Mouse (Mus musculus): ENCODE results near the gene Pnpla2. TPM values are rescaled to one million over a fixed set of nuclear protein-coding genes. Genes with fewer than 3 reads are reported as not detected.

Pnpla2 gene
- total RNA-seq, 2 experiments from 2014 or later = 306 to 361 TPM

GRCm38 (mm10) chr7:141477578-141478269 is 22.7 kb downstream of the Pnpla2 start:
- DNase-seq = no peak
- intact Hi-C loops (cut with DNase I) = no loop called here

GRCm38 (mm10) chr7:141478270-141478748 is 23.3 kb downstream of the Pnpla2 start:
- intact Hi-C loops (cut with DNase I) = no loop called here
- DNase-seq = peak in 1 of 2 experiments; percentile 36

- intact Hi-C loops (cut with DNase I) = loop anchor here (1.0 to 5.0 kb wide), 3 partner anchors 44 to 446 kb away; no protein-coding TSS in a partner anchor
- DNase-seq = peak in 1 of 2 experiments; percentile 52
These were observed 26.0 kb downstream of the Pnpla2 start for GRCm38 (mm10) chr7:141480842-141481497.

DNA sequence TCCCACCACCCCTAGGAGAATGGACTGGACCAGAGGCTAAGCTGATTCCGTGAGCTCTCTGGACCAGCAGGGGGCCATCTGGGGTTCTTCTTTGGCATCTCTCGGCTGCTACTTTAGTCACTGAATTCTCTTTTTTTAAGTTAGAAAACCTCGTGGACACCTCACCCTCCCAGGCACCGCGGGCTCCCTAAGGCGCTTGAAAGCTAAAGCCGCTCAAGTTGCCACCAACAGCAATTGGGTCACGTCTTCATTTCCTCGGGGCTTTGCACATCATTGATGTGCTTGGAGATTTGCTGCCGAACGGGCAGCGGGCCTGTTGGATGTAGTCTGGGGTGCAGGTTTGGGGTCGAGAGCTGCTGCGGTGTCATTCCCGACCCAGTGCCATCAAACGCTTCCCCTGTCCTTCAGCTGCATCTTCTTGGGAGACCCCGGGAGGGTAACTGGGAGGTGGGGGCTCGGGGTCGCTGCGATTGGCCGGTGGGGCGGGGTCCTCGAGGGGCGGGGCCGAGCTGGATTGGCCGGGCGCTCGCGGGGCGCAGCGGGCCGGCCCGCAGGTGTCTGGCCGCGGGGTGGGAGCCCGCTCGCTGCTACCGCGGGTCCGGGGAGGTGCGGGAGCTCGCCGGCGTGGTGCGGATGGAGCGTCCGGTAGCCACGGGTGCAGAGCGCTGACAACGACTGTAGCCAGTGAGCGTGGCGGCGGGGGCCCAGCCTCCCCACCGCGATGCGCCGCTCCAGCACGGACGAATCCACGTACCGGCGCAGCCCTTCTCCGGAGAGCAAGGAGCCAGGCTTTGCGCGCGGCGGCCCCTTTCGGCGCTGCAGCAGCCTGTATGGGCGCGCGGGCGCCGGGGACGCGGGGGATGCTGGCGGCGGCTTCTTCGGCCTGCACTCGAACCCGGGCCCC is 26.8 kb downstream of the Pnpla2 start:
- intact Hi-C loops (cut with DNase I) = loop anchor here (2.0 to 5.0 kb wide), 2 partner anchors 183 to 446 kb away; no protein-coding TSS in a partner anchor
- peak in 1 of 2 experiments; percentile 43 for DNase-seq

DNA sequence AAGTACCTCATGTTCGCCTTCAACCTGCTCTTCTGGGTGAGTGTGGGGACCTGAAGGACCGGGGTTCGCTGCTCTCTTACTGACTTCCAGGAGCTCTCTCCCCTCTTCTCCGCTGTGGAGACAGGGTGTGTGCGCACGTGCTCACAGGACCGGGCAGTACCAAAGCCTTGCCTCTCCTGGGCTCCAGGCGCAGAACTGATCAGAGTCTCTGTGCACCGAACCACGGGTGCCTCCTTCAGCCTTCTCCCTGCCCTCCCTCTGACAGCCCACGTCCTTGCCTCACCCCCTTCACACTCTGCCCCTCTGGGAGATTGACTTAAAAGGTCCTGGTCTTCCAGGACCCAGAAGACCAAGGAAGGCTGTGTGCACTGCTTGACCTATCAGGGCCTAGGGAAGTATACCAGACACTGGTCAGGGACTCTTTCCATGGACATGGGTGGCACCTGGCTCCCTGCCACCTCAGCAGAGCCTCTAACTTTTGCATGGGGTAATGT is 27.6 kb downstream of the Pnpla2 start:
- intact Hi-C loops (cut with DNase I) = loop anchor here (5.0 kb wide), 1 partner anchor 445 kb away; no protein-coding TSS in a partner anchor

GRCm38 (mm10) chr7:141483114-141483653 is 28.2 kb downstream of the Pnpla2 start:
- intact Hi-C loops (cut with DNase I) = loop anchor here (5.0 kb wide), 1 partner anchor 444 kb away; no protein-coding TSS in a partner anchor
- DNase-seq = no peak

More for the DNA sequence above, 27.6 kb downstream of the Pnpla2 start:
- no peak for DNase-seq

DNA sequence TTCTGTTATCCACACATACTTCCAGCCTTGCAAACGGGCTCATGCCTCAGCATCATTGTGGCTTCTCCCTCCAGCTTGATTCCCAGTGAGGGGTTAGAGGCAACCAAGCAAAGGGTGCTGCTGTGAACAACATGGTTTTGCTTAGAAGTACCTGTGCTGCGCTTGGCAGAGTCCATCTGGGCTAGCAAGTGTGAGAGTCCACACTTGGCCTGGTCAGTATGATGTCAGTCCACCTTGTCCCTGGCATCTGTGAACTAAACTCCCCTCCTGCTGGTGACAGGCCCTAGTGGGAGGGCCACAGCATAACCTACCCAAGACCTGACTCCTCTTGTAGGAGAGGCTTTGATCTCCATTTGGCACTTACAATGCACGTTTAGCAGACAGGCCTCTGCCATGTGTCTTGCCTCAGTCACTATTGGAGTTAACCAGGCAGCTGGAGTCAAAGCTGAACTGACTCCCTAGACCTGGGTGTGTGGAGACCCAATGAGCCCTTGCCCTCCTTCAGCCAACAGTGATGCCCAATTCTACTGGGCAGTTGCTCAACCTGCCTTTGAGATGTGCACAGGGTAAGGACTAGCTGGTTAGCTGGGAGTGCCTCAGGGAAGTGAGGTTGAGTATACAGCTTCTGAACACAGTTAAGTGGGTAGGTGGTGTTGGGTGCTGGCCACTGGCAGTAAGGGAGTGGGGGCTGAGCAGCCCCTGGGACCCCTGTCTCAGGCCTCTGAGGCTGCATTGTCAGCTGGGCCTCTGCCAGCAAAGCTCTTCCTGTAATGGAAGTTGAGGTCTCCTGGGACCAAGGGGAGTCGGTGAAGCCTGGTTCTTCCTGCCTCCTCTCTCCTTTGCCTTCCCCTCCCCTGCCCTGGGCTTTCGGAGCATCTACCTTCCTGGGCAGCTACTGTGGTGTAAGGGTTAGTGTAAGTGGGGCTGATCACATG is 29.5 kb downstream of the Pnpla2 start:
- DNase-seq = no peak
- intact Hi-C loops (cut with DNase I) = loop anchor here (5.0 kb wide), 1 partner anchor 443 kb away; no protein-coding TSS in a partner anchor

DNA sequence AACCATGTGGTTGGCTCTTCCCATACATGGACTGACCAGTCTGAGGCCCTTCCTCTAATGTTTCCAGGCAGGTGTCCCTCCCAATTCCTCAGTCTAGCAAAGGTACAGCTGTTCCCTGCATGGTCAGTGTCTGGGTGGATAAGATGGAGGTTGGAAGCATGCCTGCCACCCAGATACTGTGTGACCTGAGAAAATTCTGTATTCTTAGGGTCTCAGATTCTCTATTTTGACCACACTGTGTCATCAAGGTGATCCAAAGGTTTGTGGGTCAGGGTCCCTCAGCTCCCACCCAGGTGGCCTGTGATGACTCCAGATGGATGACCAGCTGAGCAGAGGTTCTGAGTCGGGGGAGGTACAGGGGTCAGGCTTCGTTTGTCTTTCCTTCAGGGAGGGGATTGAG is 30.2 kb downstream of the Pnpla2 start:
- DNase-seq = no peak
- intact Hi-C loops (cut with DNase I) = no loop called here

- no peak for DNase-seq
- intact Hi-C loops (cut with DNase I) = no loop called here
These were observed 30.6 kb downstream of the Pnpla2 start for GRCm38 (mm10) chr7:141485606-141486005.

DNA sequence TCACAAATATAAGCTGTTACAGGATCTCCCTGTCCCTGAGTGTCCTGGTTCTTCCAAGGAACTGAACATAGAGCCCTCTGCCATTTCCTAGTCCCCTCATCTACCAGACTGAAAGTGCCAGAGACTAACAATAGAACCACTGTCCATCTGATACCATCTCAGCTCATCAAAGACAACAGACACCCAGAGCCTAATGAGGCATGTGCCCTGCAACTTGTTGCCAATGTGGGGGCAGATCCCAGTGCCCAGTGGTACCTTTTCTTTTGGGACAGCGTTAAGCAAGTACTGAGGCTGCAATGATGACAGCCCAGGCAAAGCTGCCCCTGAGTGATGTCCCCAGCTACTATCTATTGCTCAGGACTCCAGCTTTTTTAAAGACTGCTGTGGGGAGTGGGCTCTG is 31.2 kb downstream of the Pnpla2 start:
- intact Hi-C loops (cut with DNase I) = no loop called here

DNA sequence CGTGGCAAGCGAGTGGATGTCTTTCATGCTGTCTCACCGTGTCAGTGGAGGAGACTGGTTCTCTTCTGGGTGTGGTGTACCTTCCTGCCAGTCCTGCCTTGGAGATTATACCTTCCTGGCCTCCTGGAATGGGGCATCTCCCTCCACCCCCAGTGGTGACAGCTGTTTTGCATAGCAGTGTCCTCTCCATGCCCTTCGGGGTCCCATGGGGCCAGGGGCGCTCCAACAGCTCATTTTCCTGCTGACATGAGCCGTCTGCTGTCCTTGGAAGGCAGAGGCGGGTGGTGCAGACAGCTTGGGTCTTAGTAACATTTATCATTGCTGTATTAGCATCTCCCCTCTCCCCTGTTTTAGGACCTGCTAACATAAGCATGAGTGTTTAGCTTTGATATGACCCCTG is 32.1 kb downstream of the Pnpla2 start:
- intact Hi-C loops (cut with DNase I) = no loop called here
- no peak for DNase-seq

More for the DNA sequence above, 31.2 kb downstream of the Pnpla2 start:
- DNase-seq = no peak

DNA sequence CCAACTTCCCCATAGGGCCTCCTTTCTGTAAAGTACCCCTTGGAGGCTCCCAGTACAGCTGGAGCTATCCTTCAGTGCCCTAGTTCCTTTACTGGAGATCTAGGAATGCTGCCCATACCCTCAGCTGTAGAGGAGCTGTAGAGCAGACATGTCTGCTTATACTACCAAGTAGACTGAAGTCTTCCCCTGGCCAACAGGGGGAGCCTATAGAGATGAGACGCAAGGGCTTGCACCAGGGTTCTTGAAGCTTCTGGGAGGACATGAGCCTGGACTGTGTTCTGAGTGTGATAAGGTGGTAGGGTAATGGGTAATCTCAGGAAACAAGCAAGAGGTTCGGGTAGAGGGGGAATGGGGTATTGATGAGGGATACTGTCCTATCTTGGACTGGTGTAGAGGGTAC is 36.2 kb downstream of the Pnpla2 start:
- DNase-seq = no peak
- intact Hi-C loops (cut with DNase I) = no loop called here

GRCm38 (mm10) chr7:141492738-141493137 is 37.7 kb downstream of the Pnpla2 start:
- intact Hi-C loops (cut with DNase I) = no loop called here
- DNase-seq = no peak

GRCm38 (mm10) chr7:141493729-141494128 is 38.7 kb downstream of the Pnpla2 start:
- DNase-seq = no peak
- intact Hi-C loops (cut with DNase I) = no loop called here

- intact Hi-C loops (cut with DNase I) = no loop called here
These were observed 40.4 kb downstream of the Pnpla2 start for GRCm38 (mm10) chr7:141495379-141495778.

DNA sequence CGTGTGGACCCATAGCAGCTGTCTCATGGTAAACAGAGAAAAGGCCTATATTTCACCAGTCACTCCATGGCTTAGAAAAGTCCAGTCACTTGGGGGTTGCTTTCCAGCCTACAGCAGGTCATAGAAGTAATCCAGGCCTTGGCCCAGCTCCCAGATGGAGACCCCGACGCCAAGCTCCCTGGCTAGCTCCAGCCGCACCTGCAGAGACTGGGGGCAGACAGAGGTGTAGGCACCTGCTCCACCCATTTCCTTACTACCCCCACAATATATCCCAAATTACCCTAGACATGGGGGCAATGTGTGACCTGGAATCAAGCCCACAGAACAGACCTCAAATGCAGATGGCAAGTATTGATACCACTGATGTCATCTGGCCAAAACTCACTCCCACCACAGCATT is 40.9 kb downstream of the Pnpla2 start:
- no peak for DNase-seq
- intact Hi-C loops (cut with DNase I) = no loop called here

More at GRCm38 (mm10) chr7:141495379-141495778, 40.4 kb downstream of the Pnpla2 start:
- DNase-seq = no peak

DNA sequence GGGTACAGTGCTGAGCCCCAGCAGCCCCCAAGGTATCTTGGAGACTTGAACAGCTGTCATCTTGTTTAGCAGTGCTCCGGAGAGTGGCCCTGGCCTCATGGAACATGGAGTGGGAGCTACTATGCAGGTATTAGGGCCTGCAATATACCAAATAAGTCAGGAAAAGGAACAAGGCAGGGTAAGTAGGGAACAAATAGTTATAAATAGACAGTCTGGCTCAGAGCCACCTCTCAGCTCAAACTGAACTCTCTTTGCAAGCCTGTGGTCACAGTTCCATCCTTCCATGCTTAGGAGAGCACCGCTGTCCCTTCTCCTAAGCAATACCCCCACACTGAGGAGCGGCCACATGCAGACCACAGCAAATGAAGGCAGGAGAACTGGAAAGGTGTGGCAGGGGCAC is 42.6 kb downstream of the Pnpla2 start:
- intact Hi-C loops (cut with DNase I) = no loop called here
- no peak for DNase-seq

DNA sequence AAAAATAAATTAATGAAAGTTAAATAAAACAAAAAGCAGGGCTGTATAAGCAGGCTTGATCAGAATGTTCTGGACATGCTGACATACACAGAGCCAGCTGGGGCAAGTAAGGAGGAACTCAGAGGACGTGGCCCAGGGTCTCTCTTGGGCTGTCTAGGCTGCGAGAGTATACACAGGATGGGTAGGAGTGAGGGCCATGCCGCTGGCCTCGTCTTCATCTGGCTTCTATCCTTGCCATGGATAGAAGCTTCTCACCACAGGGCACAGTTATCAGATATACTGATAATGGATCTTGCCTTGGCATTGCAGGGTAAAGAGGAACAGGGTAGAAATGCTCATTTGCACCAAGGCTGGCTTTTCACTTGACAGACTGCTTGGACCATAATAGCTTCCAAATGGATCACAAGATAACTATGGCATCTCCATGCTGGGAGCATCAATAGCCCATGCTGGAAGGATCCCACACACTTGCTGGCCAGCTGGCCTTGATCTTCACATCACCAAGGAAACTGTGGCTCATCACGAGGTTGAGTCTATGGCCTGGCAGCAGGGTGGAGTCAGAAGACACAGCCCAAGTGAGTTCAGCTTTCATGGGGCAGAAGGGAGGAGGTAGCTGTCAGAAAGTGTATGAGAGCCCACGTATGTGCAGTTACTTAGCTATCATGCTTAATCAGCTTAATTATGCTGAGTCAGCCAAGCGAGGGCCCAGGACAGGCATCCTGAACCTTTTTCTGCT is 47.0 kb downstream of the Pnpla2 start:
- DNase-seq = no peak
- intact Hi-C loops (cut with DNase I) = no loop called here

All from gastrocnemius, postnatal 36 days (tissue).